Mouse (Mus musculus): Measurements from ENCODE around the gene Gm19426.

- TF ChIP-seq EP300 (IDR thresholded peaks at IDR 0.05; ENCODE audit: low read depth) (no peak), CTCF (IDR thresholded peaks at IDR 0.05; ENCODE audit: low read depth) (no peak)
Measured at GRCm38 (mm10) chr2:84792516-84792915, 49.1 kb upstream of the Gm19426 start.
